Mouse (Mus musculus) duodenum, adult 2 months (tissue): Measurements from ENCODE around the gene Omd. TPM values are rescaled to one million over a fixed set of nuclear protein-coding genes. Genes with fewer than 3 reads are reported as not detected.

Source experiments
- polyA plus RNA-seq: library from polyadenylated mRNA; depleted of rRNA; stranded (reverse); fragments of >200 nt; gene quantifications from 2 replicates; pipeline ENCODE4 v1.2.3, GENCODE M21; 2012; ENCODE audit warnings: low replicate concordance; rRNA removed

The Omd gene
- polyA plus RNA-seq, result not detected in 2 replicates

GRCm38 (mm10) chr13:49581541-49582530, at the start of gene Omd:
Omd (plus strand) TSS chr13:49582462.

GRCm38 (mm10) chr13:49544279-49544678, 38.0 kb upstream of the Omd start, which contains the start of gene Aspn:
Aspn (plus strand) TSS chr13:49544443.

GRCm38 (mm10) chr13:49607714-49608113, 25.5 kb downstream of the Omd start, which contains the start of gene Ogn:
Ogn (plus strand) TSS chr13:49608046.

Other genes starting within 250 kb of the Omd start
- 5.3 and 7.6 TPM in 2 replicates for gene Bicd2, start 240.9 kb upstream of the Omd start, polyA plus RNA-seq
- gene Ippk, start 161.2 kb upstream of the Omd start, polyA plus RNA-seq, result 2.2 and 5.4 TPM in 2 replicates
- gene Tes3-ps, start 89.1 kb upstream of the Omd start, polyA plus RNA-seq, result not detected in 2 replicates
- 0.08 and 0.16 TPM in 2 replicates for gene Ecm2, start 77.7 kb upstream of the Omd start, polyA plus RNA-seq
- gene Aspn, start 38.0 kb upstream of the Omd start, polyA plus RNA-seq, result 0.11 and 0.15 TPM in 2 replicates
- 0.30 and 0.92 TPM in 2 replicates for gene Ogn, start 25.6 kb downstream of the Omd start, polyA plus RNA-seq
- 0.16 and 0.38 TPM in 2 replicates for gene Cenpp, start 70.3 kb downstream of the Omd start, polyA plus RNA-seq
- 0.05 and 0.07 TPM in 2 replicates for gene Nol8, start 70.6 kb downstream of the Omd start, polyA plus RNA-seq
- 4.0 and 5.6 TPM in 2 replicates for gene Iars, start 99.6 kb downstream of the Omd start, polyA plus RNA-seq
- gene Gm30302, start 216.5 kb downstream of the Omd start, polyA plus RNA-seq, result not detected in 2 replicates